Mouse (Mus musculus): ENCODE results near the gene Gm20532. TPM values are rescaled to one million over a fixed set of nuclear protein-coding genes. Genes with fewer than 3 reads are reported as not detected.
"Not testable (repeated sequence)": the region's sequence is repeated elsewhere in the genome, so short reads cannot be mapped to it uniquely, and the experiment has no call there.

Gene Gm20532
- total and polyA plus RNA-seq, 2 experiments from 2014 or later = not detected

DNA sequence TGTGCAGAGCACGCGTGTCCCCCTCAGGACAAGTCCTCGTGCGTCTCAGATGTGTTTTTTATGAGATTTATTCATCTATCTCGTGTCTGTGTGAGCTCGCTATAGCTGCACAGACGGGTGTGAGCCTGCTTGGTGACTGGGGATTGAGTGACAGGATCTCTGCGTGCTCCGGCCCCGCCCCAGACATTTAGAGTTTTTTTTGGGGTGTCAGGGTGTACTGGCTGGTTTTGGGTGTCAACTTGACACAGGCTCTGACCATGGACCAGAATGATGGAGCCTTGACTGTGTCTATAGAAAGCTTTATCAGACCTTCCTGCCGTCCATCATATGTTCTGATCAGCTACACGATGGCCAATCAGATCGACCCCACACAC lies 76.1 kb downstream of the Gm20532 start:
- Histone ChIP-seq H3K4me2 (ENCODE audit: low read depth, low read length) (no peak overlapping the region), H3K36me3 (ENCODE audit: insufficient read depth, low read length) (no peaks in the 10 kb centered on the region), H3K4me3 (ENCODE audit: low read length) (no peak overlapping the region), H3K27ac (no peak overlapping the region), H3K9ac (replicated peaks; ENCODE audit: low read length) (no peak overlapping the region), H3K4me1 (ENCODE audit: insufficient read depth, low read length) (no peaks in the 10 kb centered on the region), H3K27me3 (ENCODE audit: insufficient read depth, low read length) (no peaks in the 10 kb centered on the region), H3K9me3 (ENCODE audit: low read length) (no peaks in the 10 kb centered on the region)
- ATAC-seq = no peak; the same call in 1 of the 2 replicates
- no peak for DNase-seq (ENCODE audit: low spot score)
- no peak for TF ChIP-seq CTCF (IDR thresholded peaks at IDR 0.05; ENCODE audit: low read depth)
- WGBS = 73% methylated on average over 13 of the region's 13 CpGs

- no peaks in the 10 kb centered on the region for H3K4me1 ChIP-seq (ENCODE audit: insufficient read depth, low read length)
- no peak overlapping the region for H3K4me3 ChIP-seq (ENCODE audit: low read length)
- DNase-seq (ENCODE audit: low spot score) (no peak), ATAC-seq (no peak)
- no peak overlapping the region for H3K9ac ChIP-seq (replicated peaks; ENCODE audit: low read length)
- no peak overlapping the region for H3K27ac ChIP-seq
- no peaks in the 10 kb centered on the region for H3K27me3 ChIP-seq (ENCODE audit: insufficient read depth, low read length)
- no peaks in the 10 kb centered on the region for H3K36me3 ChIP-seq (ENCODE audit: insufficient read depth, low read length)
- no peak overlapping the region for H3K4me2 ChIP-seq (ENCODE audit: low read depth, low read length)
- TF ChIP-seq CTCF (IDR thresholded peaks at IDR 0.05; ENCODE audit: low read depth) = no peak
- no peaks in the 10 kb centered on the region for H3K9me3 ChIP-seq (ENCODE audit: low read length)
- WGBS = 73% methylated on average over 10 of the region's 10 CpGs
Observed at GRCm38 (mm10) chr2:26663112-26663511, 76.7 kb downstream of the Gm20532 start.

GRCm38 (mm10) chr2:26663551-26663950 lies 77.1 kb downstream of the Gm20532 start:
- not testable (repeated sequence) for H3K4me3 ChIP-seq (ENCODE audit: low read length); H3K9me3 ChIP-seq (ENCODE audit: low read length); H3K4me2 ChIP-seq (ENCODE audit: low read depth, low read length); H3K27ac ChIP-seq; H3K36me3 ChIP-seq (ENCODE audit: insufficient read depth, low read length); ATAC-seq; H3K4me1 ChIP-seq (ENCODE audit: insufficient read depth, low read length); H3K27me3 ChIP-seq (ENCODE audit: insufficient read depth, low read length); H3K9ac ChIP-seq (replicated peaks; ENCODE audit: low read length)
- 82% methylated on average over 1 of the region's 1 CpGs for WGBS
- DNase-seq (ENCODE audit: low spot score) = peak; percentile 61
- peak; percentile 69 for TF ChIP-seq CTCF (IDR thresholded peaks at IDR 0.05; ENCODE audit: low read depth)

- Histone ChIP-seq H3K27me3 (ENCODE audit: insufficient read depth, low read length) (no peaks in the 10 kb centered on the region), H3K4me2 (ENCODE audit: low read depth, low read length) (no peak overlapping the region), H3K4me1 (ENCODE audit: insufficient read depth, low read length) (no peaks in the 10 kb centered on the region), H3K27ac (no peak overlapping the region), H3K36me3 (ENCODE audit: insufficient read depth, low read length) (no peaks in the 10 kb centered on the region), H3K4me3 (ENCODE audit: low read length) (no peak overlapping the region), H3K9ac (replicated peaks; ENCODE audit: low read length) (no peak overlapping the region), H3K9me3 (ENCODE audit: low read length) (no peaks in the 10 kb centered on the region)
- no peak for TF ChIP-seq CTCF (IDR thresholded peaks at IDR 0.05; ENCODE audit: low read depth)
- no peak for ATAC-seq
- no peak for DNase-seq (ENCODE audit: low spot score)
Observed at GRCm38 (mm10) chr2:26668746-26669145, 82.3 kb downstream of the Gm20532 start.

- no peak within 1 kb of the TSS for H3K4me2 ChIP-seq (ENCODE audit: low read depth, low read length)
- H3K4me1 ChIP-seq (ENCODE audit: insufficient read depth, low read length) = no peaks in the 10 kb centered on the region
- 89% methylated on average over 3 of the region's 3 CpGs for WGBS
- ATAC-seq (no peak), DNase-seq (ENCODE audit: low spot score) (no peak)
- H3K36me3 ChIP-seq (ENCODE audit: insufficient read depth, low read length) = no peaks in the 10 kb centered on the region
- no peak within 1 kb of the TSS for H3K4me3 ChIP-seq (ENCODE audit: low read length)
- no peak within 1 kb of the TSS for H3K9ac ChIP-seq (replicated peaks; ENCODE audit: low read length)
- TF ChIP-seq CTCF (IDR thresholded peaks at IDR 0.05; ENCODE audit: low read depth) = no peak
- H3K9me3 ChIP-seq (ENCODE audit: low read length) = no peaks in the 10 kb centered on the region
- no peak within 1 kb of the TSS for H3K27ac ChIP-seq
- H3K27me3 ChIP-seq (ENCODE audit: insufficient read depth, low read length) = no peaks in the 10 kb centered on the region
Observed at GRCm38 (mm10) chr2:26671182-26671581, 84.7 kb downstream of the Gm20532 start, which contains the start of gene Lcn4. Gene Lcn4 (minus strand): TSS chr2:26671282.

MicroRNA genes within 50 kb of the gene (microRNA counts, 519-probe panel; counts per million panel counts)
- microRNA mmu-miR-126-3p (6,461 counts per million, percentile 97 among the panel's probes with 10 or more counts), microRNA mmu-miR-126-5p (3,155 counts per million, percentile 52 among the panel's probes with 10 or more counts)

Small RNA genes lying within 50 kb of the gene (microRNA-seq; reads per million reads assigned to microRNA genes)
- gene Mir126a (0.18 to 0.72 reads per million in 2 experiments), gene Mir126b (0 reads per million in 2 experiments)

Other genes with a start within 250 kb of the Gm20532 start
- 38.2 and 38.5 TPM in 2 replicates for gene Dnlz, start 234.5 kb upstream of the Gm20532 start, total RNA-seq (2014; rRNA removed)
- 25.6 and 28.2 TPM in 2 replicates for gene Dnlz, start 234.5 kb upstream of the Gm20532 start, polyA plus RNA-seq (2015; fragmentation: Nextera tagmentation; extraction: Ambion mirVana)
- 2.0 and 24.2 TPM in 2 replicates for gene Card9, start 225.7 kb upstream of the Gm20532 start, total RNA-seq (2014; rRNA removed)
- gene Card9, start 225.7 kb upstream of the Gm20532 start, polyA plus RNA-seq (2015; fragmentation: Nextera tagmentation; extraction: Ambion mirVana) = 1.5 and 1.6 TPM in 2 replicates
- gene Snapc4, start 206.0 kb upstream of the Gm20532 start, total RNA-seq (2014; rRNA removed) = 44.7 and 56.4 TPM in 2 replicates
- gene Snapc4, start 206.0 kb upstream of the Gm20532 start, polyA plus RNA-seq (2015; fragmentation: Nextera tagmentation; extraction: Ambion mirVana) = 25.6 and 26.1 TPM in 2 replicates
- 115 and 135 TPM in 2 replicates for gene Entr1, start 197.3 kb upstream of the Gm20532 start, total RNA-seq (2014; rRNA removed)
- gene Entr1, start 197.3 kb upstream of the Gm20532 start, polyA plus RNA-seq (2015; fragmentation: Nextera tagmentation; extraction: Ambion mirVana) = 133 and 138 TPM in 2 replicates
- gene Pmpca, start 197.3 kb upstream of the Gm20532 start, total RNA-seq (2014; rRNA removed) = 58.7 and 68.5 TPM in 2 replicates
- 94.9 and 95.8 TPM in 2 replicates for gene Pmpca, start 197.3 kb upstream of the Gm20532 start, polyA plus RNA-seq (2015; fragmentation: Nextera tagmentation; extraction: Ambion mirVana)
- gene Inpp5e, start 177.4 kb upstream of the Gm20532 start, total RNA-seq (2014; rRNA removed) = 30.2 and 40.6 TPM in 2 replicates
- 16.3 and 17.3 TPM in 2 replicates for gene Inpp5e, start 177.4 kb upstream of the Gm20532 start, polyA plus RNA-seq (2015; fragmentation: Nextera tagmentation; extraction: Ambion mirVana)
- 60.9 and 89.2 TPM in 2 replicates for gene Sec16a, start 141.4 kb upstream of the Gm20532 start, total RNA-seq (2014; rRNA removed)
- 9.9 and 10.5 TPM in 2 replicates for gene Sec16a, start 141.4 kb upstream of the Gm20532 start, polyA plus RNA-seq (2015; fragmentation: Nextera tagmentation; extraction: Ambion mirVana)
- 75.2 and 75.9 TPM in 2 replicates for gene Notch1, start 70.0 kb upstream of the Gm20532 start, total RNA-seq (2014; rRNA removed)
- 9.2 and 10.0 TPM in 2 replicates for gene Notch1, start 70.0 kb upstream of the Gm20532 start, polyA plus RNA-seq (2015; fragmentation: Nextera tagmentation; extraction: Ambion mirVana)
- gene Egfl7, start 6.6 kb upstream of the Gm20532 start, total RNA-seq (2014; rRNA removed) = 70.4 and 79.5 TPM in 2 replicates
- gene Egfl7, start 6.6 kb upstream of the Gm20532 start, polyA plus RNA-seq (2015; fragmentation: Nextera tagmentation; extraction: Ambion mirVana) = 74.8 and 76.5 TPM in 2 replicates
- gene Agpat2, start 17.8 kb downstream of the Gm20532 start, total RNA-seq (2014; rRNA removed) = 12.2 and 13.9 TPM in 2 replicates
- 6.2 and 8.2 TPM in 2 replicates for gene Agpat2, start 17.8 kb downstream of the Gm20532 start, polyA plus RNA-seq (2015; fragmentation: Nextera tagmentation; extraction: Ambion mirVana)
- gene Fam69b, start 41.8 kb downstream of the Gm20532 start, total RNA-seq (2014; rRNA removed) = 289 and 302 TPM in 2 replicates
- 129 and 142 TPM in 2 replicates for gene Fam69b, start 41.8 kb downstream of the Gm20532 start, polyA plus RNA-seq (2015; fragmentation: Nextera tagmentation; extraction: Ambion mirVana)
- not detected in 2 replicates for gene Lcn4, start 84.6 kb downstream of the Gm20532 start, total RNA-seq (2014; rRNA removed)
- not detected in 2 replicates for gene Lcn4, start 84.6 kb downstream of the Gm20532 start, polyA plus RNA-seq (2015; fragmentation: Nextera tagmentation; extraction: Ambion mirVana)